Comparison of ENCODE assay signal across 23 mouse cellular contexts in the genomic region with DNA sequence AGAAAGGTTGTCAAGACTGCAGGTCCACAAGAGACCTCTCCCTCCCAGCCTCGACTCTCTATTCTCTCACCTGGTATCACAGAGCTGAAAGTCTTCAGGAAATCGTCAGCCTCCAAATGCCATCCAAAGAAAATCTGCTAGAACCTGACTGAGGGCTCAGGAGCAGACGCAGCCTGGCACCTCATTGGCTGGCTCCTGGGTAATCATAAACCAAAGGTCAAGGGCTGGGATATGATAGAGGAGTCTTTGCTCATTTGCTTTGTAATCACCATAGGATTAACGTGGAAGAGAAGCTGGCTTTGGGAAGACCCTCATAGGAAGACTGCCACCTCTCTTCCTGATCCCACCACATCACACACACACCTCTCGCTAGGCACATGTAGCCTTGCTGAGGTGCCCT. TPM values are rescaled to one million over a fixed set of nuclear protein-coding genes. Genes with fewer than 3 reads are reported as not detected.
"Had no signal": no experiment of that assay in that cellular context is flagged by ENCODE, and none has a peak within 500 bp of the region (broad histone marks: within the 10 kb centered on the region; RNA-seq: fewer than 3 reads in every experiment).

TSS of gene Nat8f6 (minus strand) at position 118 of the 400 bp plus-strand sequence.
TSS of gene Nat8f5 (minus strand) at position 136 of the 400 bp plus-strand sequence.

- H3K36me3 ChIP-seq: midbrain, embryonic 10.5 days; midbrain, embryonic 12.5 days; neural tube, embryonic 13.5 days; neural tube, embryonic 15.5 days; stomach, embryonic 15.5 days had no signal

- H3K27me3 ChIP-seq: midbrain, embryonic 12.5 days; neural tube, embryonic 13.5 days; neural tube, embryonic 15.5 days; stomach, embryonic 15.5 days had no signal

- H3K4me3 ChIP-seq: midbrain, embryonic 10.5 days; midbrain, embryonic 12.5 days; myocyte; neural tube, embryonic 13.5 days; neural tube, embryonic 15.5 days; stomach, embryonic 15.5 days had no signal

- H3K9me3 ChIP-seq: midbrain, embryonic 10.5 days; midbrain, embryonic 12.5 days; neural tube, embryonic 13.5 days; neural tube, embryonic 15.5 days; stomach, embryonic 15.5 days had no signal

- ATAC-seq: midbrain, embryonic 16.5 days had no signal

- H3K4me1 ChIP-seq: midbrain, embryonic 10.5 days; midbrain, embryonic 12.5 days; neural tube, embryonic 13.5 days; neural tube, embryonic 15.5 days; stomach, embryonic 15.5 days had no signal

- H3K4me2 ChIP-seq: lung, embryonic 14.5 days; midbrain, embryonic 12.5 days; neural tube, embryonic 13.5 days; neural tube, embryonic 15.5 days; stomach, embryonic 15.5 days had no signal

- DNase-seq: lung, embryonic 14.5 days; lung, postnatal 10 days; lung, postnatal 4 days; midbrain, embryonic 14.5 days; retina, postnatal 1 day; right cerebral cortex, adult 18-20 months; right cerebral cortex, postnatal 25 days; right cerebral cortex, postnatal 4 days; thymus, adult 2 months; thymus, postnatal 25 days; thymus, postnatal 4 days had no signal

- H3K9ac ChIP-seq: lung, embryonic 14.5 days; midbrain, embryonic 12.5 days; neural tube, embryonic 13.5 days; neural tube, embryonic 15.5 days; stomach, embryonic 15.5 days had no signal

- H3K27ac ChIP-seq: midbrain, embryonic 10.5 days; midbrain, embryonic 12.5 days; neural tube, embryonic 13.5 days; neural tube, embryonic 15.5 days; stomach, embryonic 15.5 days; stomach, postnatal 0 days had no signal

RNA-seq across cellular contexts. Expression of gene Nat8f6, which starts in this region (rescaled TPM):
- total RNA-seq: megakaryocyte, adult 5-6 weeks; megakaryocyte-erythroid progenitor cell, adult 5-6 weeks had no signal
- polyA plus RNA-seq: lung, embryonic 14.5 days; lung, embryonic 16.5 days; midbrain, embryonic 10.5 days; midbrain, embryonic 12.5 days; midbrain, embryonic 14.5 days; midbrain, embryonic 16.5 days; myocyte; neural tube, embryonic 11.5 days; neural tube, embryonic 13.5 days; neural tube, embryonic 15.5 days; stomach, embryonic 15.5 days; stomach, postnatal 0 days had no signal

RNA-seq across cellular contexts. Expression of gene Nat8f5, which starts in this region (rescaled TPM):
- total RNA-seq: megakaryocyte, adult 5-6 weeks; megakaryocyte-erythroid progenitor cell, adult 5-6 weeks had no signal
- polyA plus RNA-seq: lung, embryonic 14.5 days; lung, embryonic 16.5 days; midbrain, embryonic 10.5 days; midbrain, embryonic 12.5 days; midbrain, embryonic 14.5 days; myocyte; neural tube, embryonic 11.5 days; stomach, embryonic 15.5 days had no signal
